Mouse (Mus musculus): ENCODE measurements around the gene Tmem222.
A peak's percentile ranks its signal among the peaks of the same experiment; 100 is the strongest.

Gene Tmem222

DNA sequence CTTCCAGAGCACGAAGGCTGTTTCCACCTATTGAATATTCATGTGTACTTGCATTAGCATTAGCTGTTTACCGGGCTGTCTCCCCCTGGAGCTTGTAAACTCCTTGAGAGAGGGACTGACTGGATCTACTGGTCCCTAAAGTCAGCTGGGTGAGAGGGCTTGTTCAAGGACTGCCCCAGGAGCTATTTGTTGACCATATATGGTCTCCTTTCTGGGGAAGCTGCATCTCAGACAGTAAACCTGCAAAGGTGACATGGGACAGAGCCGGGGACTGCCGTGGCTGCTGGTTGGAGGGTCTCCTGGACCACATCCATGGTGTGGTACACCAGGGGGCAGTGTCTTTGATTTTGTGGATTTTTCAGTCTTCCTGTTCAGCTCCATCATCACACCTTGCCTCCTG, 5.1 kb upstream of the Tmem222 start:
- no peak for DNase-seq

DNA sequence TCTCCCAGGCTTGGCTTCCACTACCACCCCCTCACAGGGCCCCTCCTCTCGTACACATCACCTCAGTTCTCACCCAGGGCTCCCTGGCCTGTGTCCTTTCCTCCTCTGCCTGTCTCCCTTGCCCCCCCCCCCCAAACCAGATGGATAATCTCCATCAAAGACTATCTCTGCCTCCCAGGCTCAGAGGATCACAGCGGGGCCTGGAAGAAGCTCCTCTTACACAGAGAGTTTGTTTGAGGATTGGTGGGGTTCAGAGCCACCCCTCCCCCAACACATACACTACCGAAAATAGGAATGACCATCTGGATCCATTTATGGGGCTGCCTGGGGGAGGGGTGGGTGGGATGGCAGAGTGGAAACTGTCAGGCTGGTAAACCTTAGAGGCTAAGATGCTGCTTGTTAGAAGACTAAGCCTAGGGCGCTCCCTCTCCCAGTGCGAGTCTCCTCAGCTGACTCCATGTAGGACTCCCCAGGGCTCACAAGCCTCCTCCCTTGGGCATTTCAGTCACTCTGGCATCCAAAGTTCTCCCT, 4.4 kb upstream of the Tmem222 start:
- no peak for DNase-seq

DNA sequence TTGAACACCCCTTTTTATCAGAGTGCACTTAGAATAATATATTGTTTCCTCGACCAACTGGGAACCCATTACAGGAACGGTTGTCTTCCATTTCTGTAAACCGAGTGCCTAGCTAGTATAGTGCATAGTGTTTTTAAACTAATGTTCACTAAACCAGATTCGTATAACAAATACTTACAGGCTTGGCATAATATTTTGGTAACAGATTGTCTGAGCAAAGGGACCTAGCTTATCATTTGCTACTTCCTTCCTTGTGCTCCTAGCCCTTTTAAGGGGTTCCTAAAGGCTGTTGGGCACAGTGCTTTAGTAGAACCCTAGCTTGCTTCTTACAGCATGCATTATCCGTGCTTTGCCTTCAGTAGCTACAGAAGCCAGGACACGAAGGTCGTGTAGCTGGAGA, 3.9 kb upstream of the Tmem222 start:
- no peak for DNase-seq

DNA sequence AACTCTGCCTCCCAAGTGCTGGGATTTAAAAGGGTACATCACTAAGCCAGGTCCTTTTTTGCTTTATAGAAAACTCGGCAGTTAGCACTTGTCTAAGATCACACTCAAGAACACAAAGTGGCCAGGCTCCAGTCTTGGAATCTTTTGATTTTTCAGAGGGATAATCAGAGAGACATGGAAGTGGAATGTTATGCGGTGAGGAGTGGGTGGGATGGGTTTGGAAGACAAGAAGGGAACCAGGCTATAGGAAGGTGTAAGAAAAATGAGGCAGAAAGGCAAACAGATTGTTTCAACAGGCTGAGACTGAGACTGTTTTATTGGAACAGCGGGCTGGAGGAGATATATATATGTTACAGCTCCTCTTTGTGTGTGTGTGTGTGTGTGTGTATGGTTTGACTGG, 890 bp upstream of the Tmem222 start:
- no peak for DNase-seq

DNA sequence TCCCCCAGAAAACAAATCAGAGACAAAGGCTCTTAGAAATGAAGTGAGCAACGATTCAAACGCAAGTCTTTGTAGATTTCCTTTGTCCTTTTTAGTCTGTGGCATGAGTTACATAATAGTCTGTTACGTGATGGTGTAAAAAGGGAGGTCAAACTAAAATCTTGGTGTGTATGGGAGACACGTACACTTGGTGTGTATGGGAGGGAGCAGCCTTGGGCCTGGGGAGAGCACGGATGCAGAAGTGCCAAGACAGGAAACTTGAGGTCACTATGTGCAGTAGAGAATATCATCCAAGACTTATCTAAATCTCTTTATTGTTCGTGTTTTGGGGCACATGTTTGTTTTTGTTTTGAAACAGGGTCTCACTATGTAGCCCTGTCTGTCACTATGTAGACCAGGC, 475 bp upstream of the Tmem222 start:
- no peak for DNase-seq

DNA sequence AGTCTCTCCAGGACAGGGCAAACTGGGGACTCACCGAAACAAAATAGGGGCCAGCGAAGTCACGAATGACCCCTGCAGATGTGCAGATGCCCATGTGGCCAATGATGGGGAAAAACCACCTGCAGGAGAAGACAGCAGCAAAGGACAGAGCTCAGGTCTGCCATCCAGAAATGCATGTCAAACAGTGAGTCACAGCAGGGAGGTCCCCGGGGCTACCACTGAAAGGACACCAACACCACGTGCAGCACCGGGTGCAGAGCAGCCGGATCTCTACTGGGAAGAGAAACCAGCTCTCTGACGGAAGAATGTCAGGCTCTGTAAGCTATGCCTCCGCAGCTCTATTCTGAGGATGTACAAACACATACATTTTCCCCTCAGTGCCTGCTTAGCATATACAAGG, 6.7 kb downstream of the Tmem222 start:
- DNase-seq = no peak

DNA sequence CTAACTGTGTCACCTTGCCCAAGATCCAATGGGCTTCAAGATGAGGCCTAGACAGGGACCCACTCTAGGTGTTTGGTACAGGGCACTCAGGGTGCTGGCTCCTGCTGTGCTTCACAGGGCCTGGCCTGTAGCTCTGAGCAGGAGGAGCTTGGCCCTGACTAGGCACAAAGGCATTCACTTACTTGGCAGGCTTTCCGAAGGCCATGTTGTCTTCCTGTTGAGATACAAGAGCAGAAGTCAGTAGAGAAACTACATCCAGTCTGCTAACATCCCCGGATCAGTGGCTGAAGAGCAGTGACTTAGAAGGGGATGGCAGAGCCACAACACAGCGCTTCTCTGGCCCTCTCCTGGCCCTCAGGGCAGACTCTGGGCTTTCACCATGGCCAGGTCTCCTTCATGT, 8.0 kb downstream of the Tmem222 start:
- peak in 1 of 2 experiments; percentile 47 for DNase-seq

DNA sequence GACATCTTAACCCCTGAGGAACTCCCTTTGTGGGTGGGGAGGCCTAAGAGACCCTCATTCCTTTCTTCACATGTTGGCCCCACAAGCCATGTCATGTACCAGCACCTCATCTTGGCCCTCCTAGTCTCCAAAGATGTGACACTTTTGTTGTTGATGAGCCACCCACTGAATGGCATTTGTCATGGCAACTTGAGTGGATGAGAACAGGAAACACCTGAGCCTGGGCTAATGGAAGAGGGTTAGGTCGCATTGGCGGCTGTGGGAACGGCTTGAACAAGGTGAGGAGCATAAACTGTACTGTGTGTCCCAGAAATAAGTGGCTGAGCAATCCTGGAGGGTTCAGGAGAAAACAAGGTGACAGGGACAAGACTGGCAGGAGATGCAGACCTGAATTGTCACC, 8.7 kb downstream of the Tmem222 start:
- no peak for DNase-seq

DNA sequence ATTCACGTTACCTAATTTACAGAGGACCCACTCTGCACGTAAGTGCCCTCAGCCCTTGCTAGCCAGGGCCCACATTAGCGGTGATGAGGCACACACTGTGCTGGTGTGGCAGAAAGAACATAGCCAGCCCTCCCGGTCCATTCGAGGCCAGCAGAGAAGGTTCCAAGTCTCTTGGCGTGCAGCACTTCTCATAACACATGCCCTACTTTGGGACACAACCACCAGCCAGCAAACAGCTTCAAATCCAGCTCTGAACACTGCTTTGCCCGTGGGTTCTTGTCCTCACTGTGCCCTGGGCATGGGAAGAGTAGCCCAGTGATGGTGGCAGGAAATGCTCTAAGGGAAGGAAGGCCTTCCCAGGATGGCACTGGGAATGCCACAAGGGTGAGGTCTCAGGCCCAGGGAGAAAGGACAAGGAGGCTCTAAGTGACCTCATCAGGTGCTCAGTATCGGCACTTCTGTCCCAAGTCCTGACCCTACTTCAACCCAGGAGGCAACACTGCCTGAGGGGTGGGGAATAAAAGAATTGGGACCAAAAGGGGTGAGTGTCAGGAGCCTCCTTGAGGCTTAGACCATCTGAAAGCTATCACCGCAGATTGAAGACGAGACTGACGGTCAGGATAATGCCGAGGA, 11.2 kb downstream of the Tmem222 start:
- no peak for DNase-seq

DNA sequence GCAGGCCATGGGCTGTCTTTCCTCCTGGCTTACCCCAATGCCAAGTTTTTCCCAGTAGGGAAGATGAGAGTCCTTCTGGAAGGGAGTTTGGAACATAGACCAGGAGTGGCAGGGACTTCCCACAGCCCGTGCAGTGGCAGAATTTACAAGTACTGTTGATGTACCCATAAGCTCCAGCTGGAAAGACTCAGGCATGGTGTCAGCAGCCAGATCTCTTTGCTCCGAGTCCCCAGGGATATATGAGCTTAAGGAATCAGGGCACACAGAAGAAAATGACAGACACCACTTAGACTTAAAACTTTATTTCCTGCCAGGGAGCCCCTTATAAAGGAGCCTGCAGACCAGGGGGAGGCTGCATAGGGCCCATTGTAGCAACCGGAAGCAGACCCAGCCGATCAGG, 11.8 kb downstream of the Tmem222 start:
- no peak for DNase-seq

DNA sequence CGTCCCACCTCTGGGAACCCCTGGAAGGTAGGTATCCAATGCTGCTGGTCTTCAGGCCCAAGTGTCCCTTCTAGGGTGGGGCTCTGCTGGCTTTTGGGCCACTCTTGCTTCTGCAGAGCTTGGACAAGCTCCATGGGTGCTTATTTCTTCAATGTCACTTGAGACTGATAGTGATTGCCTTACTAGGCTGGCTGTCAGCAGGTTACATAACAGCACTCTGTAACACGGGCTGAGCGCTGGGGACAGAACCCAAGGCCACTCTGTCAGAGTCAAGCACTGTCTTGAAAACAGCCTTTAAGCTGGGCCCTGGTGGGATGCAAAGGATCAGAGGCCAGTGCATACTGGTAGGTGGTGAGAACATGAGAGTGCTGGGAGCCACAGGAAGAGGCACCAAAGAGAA, 12.3 kb downstream of the Tmem222 start:
- no peak for DNase-seq

DNA sequence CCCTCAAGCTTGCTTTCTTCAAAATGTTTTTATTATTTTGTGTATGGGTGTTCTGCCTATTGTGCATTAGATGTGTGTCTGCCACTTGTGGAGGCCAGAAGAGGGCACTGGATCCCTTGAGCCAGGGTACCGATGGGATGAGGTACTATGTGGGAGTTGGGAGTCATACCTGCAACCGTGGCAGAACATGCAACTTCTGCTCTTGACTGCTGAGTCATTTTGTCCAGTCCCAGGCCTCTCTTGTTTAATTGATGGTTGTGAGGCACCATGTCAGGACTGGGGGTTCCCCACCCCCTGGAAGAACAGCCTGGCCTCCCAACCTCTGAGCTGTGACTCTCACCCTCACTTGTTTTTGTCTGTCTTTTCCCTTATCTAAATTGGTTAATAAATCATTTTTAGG, 13.0 kb downstream of the Tmem222 start:
- DNase-seq = no peak

DNA sequence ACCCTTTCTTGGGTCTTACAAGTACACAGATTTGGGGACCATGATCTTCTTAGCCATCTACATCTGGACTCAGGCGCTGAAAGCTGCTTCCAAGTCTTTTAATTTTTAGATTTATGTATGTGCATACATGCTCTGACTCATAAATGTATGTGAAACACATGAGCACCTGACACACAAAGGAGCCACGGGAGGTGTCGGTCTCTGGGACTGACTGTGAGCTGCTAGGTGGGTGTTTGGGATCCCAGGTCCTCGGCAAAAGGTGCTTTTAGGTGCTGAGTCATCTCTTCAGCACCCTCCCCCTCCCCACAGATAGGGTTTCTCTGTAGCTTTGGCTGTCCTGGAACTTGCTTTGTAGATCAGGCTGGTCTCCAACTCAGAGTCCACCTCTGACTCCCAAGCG, 13.8 kb downstream of the Tmem222 start:
- DNase-seq = no peak

DNA sequence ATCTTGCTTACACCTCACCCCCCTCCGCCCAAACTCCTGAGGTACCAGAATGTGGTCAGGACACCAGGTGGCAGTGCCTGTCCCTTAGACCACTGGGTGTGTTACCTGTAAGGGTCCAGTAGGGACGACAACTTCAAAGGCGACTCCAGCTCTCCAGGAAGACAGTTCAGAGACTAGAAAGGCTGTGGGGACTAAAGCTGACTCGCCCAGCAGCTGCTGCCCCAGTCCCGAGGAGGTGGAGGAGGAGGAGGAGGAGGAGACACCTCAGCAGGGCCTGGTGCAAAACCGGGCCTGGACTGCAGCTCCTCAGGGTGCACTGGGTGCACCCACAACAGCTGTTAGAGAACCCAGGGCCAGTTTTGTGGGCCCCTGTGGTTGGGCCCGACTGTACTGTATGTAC, 14.7 kb downstream of the Tmem222 start, which contains the start of gene Sytl1:
Gene Sytl1 (minus strand): TSS at position 232 of the 400 bp plus-strand sequence.
- DNase-seq = no peak

DNA sequence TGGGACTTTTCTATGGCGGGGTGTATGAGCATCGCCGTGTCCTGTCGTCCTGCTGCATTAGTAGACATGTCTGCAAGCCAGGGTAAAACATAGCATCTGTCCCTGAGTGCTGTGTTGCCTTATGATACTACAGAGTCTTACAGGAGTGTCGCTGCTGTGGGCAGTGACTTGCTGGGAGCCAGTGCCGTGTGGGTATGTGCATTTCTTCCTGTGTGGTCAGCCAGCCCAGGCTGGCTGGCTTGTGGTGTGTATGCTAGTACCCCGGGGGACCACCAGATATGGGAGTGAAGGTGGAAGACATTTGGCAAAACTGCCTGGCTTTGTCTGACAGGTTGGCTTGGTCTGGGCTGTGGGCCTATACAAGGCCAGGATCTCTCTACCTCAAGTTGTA, 15.2 kb downstream of the Tmem222 start:
- no peak for DNase-seq

DNA sequence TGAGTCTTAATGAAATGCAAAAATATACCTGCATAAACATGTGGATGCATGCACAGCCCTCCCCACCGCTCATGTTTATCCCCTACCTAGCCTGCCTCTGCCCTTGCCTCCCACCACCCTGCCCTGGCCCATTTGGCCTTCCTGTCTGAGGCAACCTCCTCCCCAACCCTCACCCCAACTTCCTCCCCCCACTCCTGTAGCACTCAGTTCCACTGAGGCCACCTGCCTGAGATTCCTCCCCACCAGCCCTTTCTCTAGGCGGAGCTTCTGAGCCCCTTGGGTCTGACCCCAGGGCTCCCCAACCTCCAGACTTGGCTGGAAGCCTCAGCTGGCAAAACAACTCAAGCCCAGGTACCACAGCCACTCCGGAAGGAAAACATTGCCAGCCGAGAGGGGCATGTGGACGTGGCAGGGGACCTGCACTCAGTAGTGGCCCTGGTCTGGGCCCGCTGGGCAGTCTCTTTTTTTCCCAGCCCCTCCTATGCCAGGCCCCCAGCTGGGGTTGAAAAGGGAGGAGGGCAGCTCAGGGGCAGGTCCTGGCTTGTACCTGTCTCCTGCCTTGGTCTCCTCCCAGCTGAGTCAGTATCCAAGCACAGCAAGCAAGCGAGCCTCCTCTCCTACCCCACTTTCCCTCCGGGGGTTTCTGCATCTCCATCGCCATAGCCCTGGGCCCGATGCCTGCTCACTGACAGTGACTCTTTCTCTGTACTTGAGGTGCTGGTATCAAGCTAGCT, 15.8 kb downstream of the Tmem222 start:
- no peak for DNase-seq

DNA sequence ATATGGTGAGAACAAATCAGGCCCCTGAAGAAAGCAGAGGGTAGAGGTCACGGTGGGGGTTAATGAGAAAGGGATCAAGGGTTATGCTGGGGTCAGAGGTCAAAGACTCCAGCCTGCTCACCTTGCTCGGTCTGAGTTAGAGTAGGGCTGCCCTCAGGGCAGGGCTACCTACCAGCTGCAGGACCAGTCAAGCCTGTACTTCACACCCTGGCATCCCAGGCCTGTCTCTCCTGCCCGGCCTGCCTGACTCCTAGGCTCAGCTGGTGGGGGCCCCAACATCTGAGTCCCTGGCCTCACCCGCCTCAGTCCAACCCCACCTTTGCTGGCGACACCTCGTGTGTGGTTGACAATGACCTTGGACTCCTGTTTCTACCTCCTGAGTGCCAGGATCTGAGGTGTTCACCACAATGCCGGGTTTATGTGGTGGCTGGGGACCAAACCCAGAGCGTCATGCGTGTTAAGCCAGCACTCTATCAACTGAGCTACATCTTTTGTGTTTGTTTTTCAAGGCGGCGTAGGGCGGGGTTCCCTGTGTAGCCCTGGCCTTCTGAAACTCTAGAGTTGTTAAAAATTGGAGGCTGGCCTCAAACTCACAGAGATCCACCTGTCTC, 19.7 kb downstream of the Tmem222 start:
- no peak for DNase-seq

DNA sequence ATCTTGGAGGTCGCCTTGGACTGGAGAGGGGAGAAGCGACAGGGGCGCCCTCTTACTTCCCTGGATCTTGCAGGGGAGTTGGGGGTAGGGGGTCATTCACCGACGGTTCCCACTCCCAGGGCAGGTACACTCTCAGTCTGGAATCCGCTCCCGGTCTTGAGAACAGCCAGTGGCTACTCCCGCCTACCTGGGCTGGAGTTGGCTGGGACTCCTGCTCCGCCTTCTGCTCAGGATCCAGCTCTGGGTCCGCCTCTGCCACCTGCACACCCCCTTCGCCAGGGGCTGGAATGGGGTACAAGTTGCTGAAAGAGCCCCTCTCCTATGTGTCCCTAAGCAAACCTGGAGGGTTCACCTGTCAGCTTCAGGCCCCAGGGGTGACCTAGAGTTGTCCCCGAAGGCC, 20.4 kb downstream of the Tmem222 start:
- DNase-seq = peak; percentile 44 to 49

DNA sequence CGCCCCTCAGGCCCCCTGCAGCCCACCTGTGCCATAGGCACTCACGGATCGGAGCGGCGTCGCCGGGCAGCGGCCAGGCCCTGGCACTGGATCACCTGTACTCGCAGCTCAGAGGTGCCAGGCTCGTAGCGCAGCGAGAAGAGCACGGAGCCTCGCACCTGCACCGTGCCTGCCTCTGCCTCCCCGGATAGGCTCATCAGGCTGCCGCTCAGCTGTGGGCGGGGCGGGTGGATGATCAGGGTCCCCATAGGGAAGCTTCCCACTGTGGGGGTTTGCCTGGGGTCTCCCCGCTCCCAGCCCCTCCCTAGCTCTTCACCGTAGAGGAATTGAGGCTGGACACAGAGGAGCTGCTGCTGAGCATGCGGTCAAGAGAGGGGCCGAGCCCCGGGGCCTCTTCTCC, 20.8 kb downstream of the Tmem222 start:
- no peak for DNase-seq

DNA sequence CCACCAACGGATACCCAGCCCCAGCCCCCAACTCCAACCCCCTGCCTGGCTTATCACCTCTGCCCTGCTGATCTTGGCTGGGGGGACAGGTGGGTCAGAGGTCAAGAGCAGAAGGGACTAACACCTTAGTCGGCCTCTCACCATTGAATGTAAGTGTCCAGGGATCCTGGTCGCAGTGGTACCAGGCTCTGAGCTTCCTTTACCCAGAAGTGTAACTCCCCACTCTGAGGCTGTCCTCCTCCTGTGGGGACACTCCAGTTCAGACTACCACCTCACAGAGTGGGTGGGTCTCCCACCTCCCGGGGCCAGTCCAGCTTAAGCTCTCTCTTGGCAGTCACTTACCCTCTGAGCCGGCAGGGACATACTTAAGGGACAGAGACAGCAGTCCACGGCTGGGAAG, 22.2 kb downstream of the Tmem222 start:
- DNase-seq = no peak

DNA sequence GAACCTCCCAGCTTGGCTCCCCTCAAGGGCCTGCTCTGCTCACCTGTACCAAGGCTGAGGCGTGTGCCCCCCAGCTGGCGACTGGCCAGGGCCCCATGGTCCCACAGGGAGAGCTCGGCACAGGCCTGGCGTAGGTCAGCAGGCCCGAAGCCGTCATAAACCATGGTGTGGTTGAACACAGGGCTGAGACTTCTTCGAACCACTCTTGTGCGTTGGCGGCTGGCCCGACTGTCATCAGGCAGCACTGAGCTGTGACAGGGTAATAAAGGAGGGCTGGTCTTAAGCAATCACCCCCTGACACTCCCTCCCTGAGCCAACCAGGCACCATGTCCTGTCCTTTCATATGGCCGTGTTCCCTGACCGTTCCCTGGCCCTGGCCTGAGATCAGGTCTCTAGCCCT, 24.2 kb downstream of the Tmem222 start:
- DNase-seq = no peak

DNA sequence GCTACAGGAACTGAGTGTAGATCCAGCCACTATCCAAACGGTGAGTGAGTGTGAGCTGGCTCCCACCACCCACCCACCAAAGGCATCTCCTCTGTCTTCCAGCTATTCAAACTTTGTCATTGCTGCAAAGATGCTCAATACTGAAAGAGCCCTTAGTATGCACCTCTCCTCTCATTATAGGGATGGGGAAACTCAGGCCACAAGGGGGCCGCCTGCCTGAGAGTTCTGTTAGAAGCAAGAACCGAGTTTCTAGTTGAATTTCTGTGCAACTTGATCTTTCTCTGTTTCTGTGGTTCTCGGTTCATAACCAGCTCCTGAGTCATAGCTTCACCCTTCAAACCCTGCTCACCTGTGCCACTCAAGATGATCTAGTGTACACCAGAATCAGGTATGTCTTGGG, 25.5 kb downstream of the Tmem222 start:
- DNase-seq = no peak

DNA sequence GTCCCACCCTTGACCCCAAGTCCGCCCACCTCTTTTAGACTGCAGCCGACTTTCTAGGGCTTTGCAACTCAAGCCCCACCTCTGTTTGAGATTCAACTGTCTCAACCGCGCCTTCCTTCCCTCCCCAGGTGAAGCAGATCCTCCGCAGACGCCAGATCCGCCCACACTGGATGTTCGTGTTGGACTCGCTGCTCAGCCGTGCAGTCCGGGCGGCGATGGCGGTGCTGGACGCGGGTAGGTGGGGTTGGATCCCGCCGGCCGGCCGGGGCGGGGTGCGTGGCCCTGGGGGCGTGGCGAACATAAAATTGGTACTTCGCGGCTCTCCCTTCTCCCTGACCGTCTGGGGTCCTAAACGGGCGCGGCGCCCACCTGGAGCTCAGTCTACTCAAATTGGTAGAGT, 26.4 kb downstream of the Tmem222 start:
- DNase-seq = no peak

DNA sequence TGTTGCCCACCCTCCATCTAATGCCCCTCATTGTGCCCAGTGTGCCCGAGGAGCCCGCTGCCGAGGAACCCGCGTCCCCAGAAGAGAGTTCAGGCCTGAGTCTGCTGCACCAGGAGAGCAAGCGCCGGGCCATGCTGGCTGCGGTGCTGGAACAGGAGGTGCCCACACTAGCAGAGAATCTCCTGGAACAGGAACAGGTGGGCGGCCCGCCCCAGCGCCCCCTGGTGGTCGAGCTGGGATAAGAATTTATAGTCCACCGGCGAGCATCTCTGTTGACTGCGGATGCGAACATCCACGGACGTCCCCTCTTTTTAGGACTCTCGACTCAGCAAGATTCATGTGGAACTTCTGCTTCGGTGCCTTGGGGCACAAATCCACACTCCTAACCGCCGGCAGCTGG, 27.0 kb downstream of the Tmem222 start:
- peak; percentile 79 to 88 for DNase-seq

All from lung, adult 18-20 months (tissue).